Mouse (Mus musculus) cortical plate, adult 2 months (tissue): ENCODE measurements around the gene Sepsecs.

Experiments used
- CTCF ChIP-seq: fragments of 200-500 bp; IDR thresholded peaks from 2 replicates; pipeline ENCODE4 v1.5.1; 2011; ENCODE audit warnings: mild to moderate bottlenecking, control low read depth, low read length; ENCODE audit not compliant: insufficient read depth; ENCODE audit errors: extremely low read depth
- POLR2A ChIP-seq: fragments of 200-500 bp; IDR thresholded peaks from 2 replicates; pipeline ENCODE4 v1.6.1; 2011; ENCODE audit warnings: mild to moderate bottlenecking, low read length, control low read depth; ENCODE audit not compliant: insufficient read depth; ENCODE audit errors: extremely low read depth

GRCm38 (mm10) chr5:52638916-52639315, 30.6 kb downstream of the Sepsecs start:
- TF ChIP-seq CTCF (no peak), POLR2A (no peak)
